Mouse (Mus musculus) stomach, postnatal 0 days (tissue): Measurements from ENCODE around the gene Brsk2. TPM values are rescaled to one million over a fixed set of nuclear protein-coding genes. Genes with fewer than 3 reads are reported as not detected.
"Not testable (repeated sequence)": the region's sequence is repeated elsewhere in the genome, so short reads cannot be mapped to it uniquely, and the experiment has no call there.

ENCODE experiments used
- ATAC-seq: fragments of 200-750 bp; cut with Nextera tagmentation; 2 replicates; pipeline ENCODE4 v1.8.0; 2017; ENCODE audit not compliant: low FRiP score, low TSS enrichment
- DNase-seq: peaks from one replicate; pipeline ENCODE4 v3.0.0-alpha.2; 2016; ENCODE audit warnings: low spot score
- H3K27ac ChIP-seq: fragments of 300-500 bp; sonication (generic); replicated peaks from 2 replicates; pipeline ENCODE4 v1.5.1; 2014; ENCODE audit warnings: mild to moderate bottlenecking, control low read depth
- H3K27me3 ChIP-seq: fragments of 300-500 bp; sonication (generic); 2 replicates; pipeline ENCODE4 v1.6.1; 2014; ENCODE audit warnings: low read length; ENCODE audit not compliant: control insufficient read depth, insufficient read depth
- H3K36me3 ChIP-seq: fragments of 300-500 bp; sonication (generic); 2 replicates; pipeline ENCODE4 v1.6.1; 2014; ENCODE audit warnings: low read length, mixed read lengths; ENCODE audit not compliant: control insufficient read depth, insufficient read depth
- H3K4me1 ChIP-seq: fragments of 300-500 bp; sonication (generic); replicated peaks from 2 replicates; pipeline ENCODE4 v1.6.1; 2014; ENCODE audit warnings: antibody characterized with exemption; ENCODE audit not compliant: control insufficient read depth, insufficient read depth
- H3K4me2 ChIP-seq: fragments of 300-500 bp; sonication (generic); replicated peaks from 2 replicates; pipeline ENCODE4 v1.6.1; 2014; ENCODE audit warnings: low read depth, mild to moderate bottlenecking, control low read depth, moderate library complexity
- H3K4me3 ChIP-seq: fragments of 300-500 bp; sonication (generic); 2 replicates; pipeline ENCODE4 v1.5.1; 2014; ENCODE audit warnings: low read depth, low read length, control low read depth
- H3K9ac ChIP-seq: fragments of 300-500 bp; sonication (generic); 2 replicates; pipeline ENCODE4 v1.6.1; 2014; ENCODE audit warnings: mild to moderate bottlenecking, low read length, control low read depth, mixed read lengths
- H3K9me3 ChIP-seq: fragments of 300-500 bp; sonication (generic); 2 replicates; pipeline ENCODE4 v1.6.1; 2016; ENCODE audit warnings: low read length; ENCODE audit not compliant: control insufficient read depth
- CTCF ChIP-seq: IDR thresholded peaks from 2 replicates; pipeline ENCODE4 v1.5.1; 2016; ENCODE audit warnings: antibody characterized with exemption, low read depth, mild to moderate bottlenecking, moderate library complexity
- EP300 ChIP-seq: optimal IDR thresholded peaks from 2 replicates; pipeline ENCODE3; 2016; ENCODE audit warnings: antibody characterized with exemption
- WGBS: fragments of 180-500 bp; shearing (Covaris S2); extraction: QIAGEN DNeasy Blood & Tissue Kit; methylation state at CpG from one replicate; pipeline ENCODE4 v1.1.7; 2014; 5-methylcytosine and 5-hydroxymethylcytosine counted together
- polyA plus RNA-seq: library from polyadenylated mRNA; unstranded; fragments of >200 nt; fragmentation: Nextera tagmentation; extraction: Ambion mirVana; gene quantifications from 2 replicates; pipeline ENCODE4 v1.2.1, GENCODE M21; 2015

The Brsk2 gene
- polyA plus RNA-seq, 1 experiment from 2014 or later: 0.62 TPM

- ATAC-seq: no peak
- Histone ChIP-seq H3K4me1 (no peaks in the 10 kb centered on the region), H3K36me3 (no peaks in the 10 kb centered on the region), H3K9me3 (no peaks in the 10 kb centered on the region), H3K4me2 (no peak within 1 kb of the TSS), H3K9ac (no peak within 1 kb of the TSS), H3K27ac (no peak within 1 kb of the TSS), H3K4me3 (no peak within 1 kb of the TSS), H3K27me3 (no peaks in the 10 kb centered on the region)
- 84% methylated on average over 2 of the region's 2 CpGs for WGBS
- DNase-seq: no peak
- TF ChIP-seq CTCF (no peak), EP300 (no peak)
Measured at GRCm38 (mm10) chr7:141918407-141918806, 31.1 kb upstream of the Brsk2 start, which contains the start of gene Tollip. Gene Tollip (minus strand): TSS chr7:141918507.

DNA sequence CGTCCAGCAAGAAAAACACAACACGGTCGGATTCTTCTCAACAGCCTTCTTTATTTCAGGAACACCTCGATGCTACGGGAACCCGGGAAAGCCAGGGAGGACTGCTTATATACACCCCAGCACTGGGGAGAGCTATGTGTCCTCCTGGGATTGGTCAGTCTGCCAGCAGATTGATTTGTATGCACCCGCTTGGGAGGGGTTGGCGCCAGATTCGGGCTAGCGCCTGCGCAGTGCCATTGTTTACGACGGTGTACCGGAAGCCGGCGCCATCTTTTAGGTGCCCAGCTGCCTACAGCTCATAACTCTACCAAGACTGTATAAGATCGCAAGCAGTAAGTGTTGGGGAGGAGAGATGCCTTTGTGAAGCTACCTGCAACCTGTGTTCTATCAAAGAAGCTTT lies 25.4 kb upstream of the Brsk2 start:
- H3K4me1 ChIP-seq, H3K4me3 ChIP-seq, DNase-seq, ATAC-seq, H3K4me2 ChIP-seq, H3K27ac ChIP-seq, H3K27me3 ChIP-seq, H3K36me3 ChIP-seq, H3K9me3 ChIP-seq, H3K9ac ChIP-seq: not testable (repeated sequence)
- WGBS: 87% methylated on average over 17 of the region's 17 CpGs

GRCm38 (mm10) chr7:141924917-141925316 lies 24.6 kb upstream of the Brsk2 start:
- 10% methylated on average over 7 of the region's 7 CpGs for WGBS
- no peak overlapping the region for H3K4me3 ChIP-seq
- peak; percentile 65; the same call in 1 of the 2 replicates for ATAC-seq

DNA sequence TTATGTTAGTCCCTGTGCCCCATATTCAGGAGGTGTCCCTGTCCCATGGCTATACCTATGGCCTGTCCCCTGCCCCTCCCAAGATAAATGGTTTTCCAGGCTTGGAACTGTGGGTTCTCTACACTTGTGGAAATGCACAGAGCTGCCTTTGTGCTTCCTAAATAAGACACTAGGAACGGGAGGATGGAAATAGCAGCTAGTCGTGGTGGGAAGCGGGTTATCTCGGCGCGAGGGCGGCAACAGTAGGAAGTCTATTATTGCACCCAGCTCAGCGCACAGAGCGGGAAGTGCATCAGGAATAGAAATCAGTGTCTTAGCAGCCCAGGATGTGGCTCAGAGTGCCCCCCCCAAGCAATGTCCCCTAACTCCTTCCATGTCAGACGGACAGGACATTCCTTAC lies 20.9 kb upstream of the Brsk2 start:
- DNase-seq (no peak), ATAC-seq (no peak)
- no peak overlapping the region for H3K27ac ChIP-seq
- 65% methylated on average over 10 of the region's 10 CpGs for WGBS
- no peaks in the 10 kb centered on the region for H3K27me3 ChIP-seq
- no peak overlapping the region for H3K4me3 ChIP-seq
- H3K4me2 ChIP-seq: no peak overlapping the region
- no peak overlapping the region for H3K9ac ChIP-seq
- TF ChIP-seq CTCF: no peak
- H3K4me1 ChIP-seq: no peaks in the 10 kb centered on the region
- no peaks in the 10 kb centered on the region for H3K36me3 ChIP-seq
- H3K9me3 ChIP-seq: no peaks in the 10 kb centered on the region

More at GRCm38 (mm10) chr7:141924917-141925316, 24.6 kb upstream of the Brsk2 start:
- no peaks in the 10 kb centered on the region for H3K27me3 ChIP-seq
- peak; percentile 76 for DNase-seq
- H3K27ac ChIP-seq: no peak overlapping the region
- no peak overlapping the region for H3K9ac ChIP-seq
- no peaks in the 10 kb centered on the region for H3K9me3 ChIP-seq
- no peaks in the 10 kb centered on the region for H3K4me1 ChIP-seq
- no peak overlapping the region for H3K4me2 ChIP-seq
- TF ChIP-seq EP300 (no peak), CTCF (peak; percentile 93)
- no peaks in the 10 kb centered on the region for H3K36me3 ChIP-seq

DNA sequence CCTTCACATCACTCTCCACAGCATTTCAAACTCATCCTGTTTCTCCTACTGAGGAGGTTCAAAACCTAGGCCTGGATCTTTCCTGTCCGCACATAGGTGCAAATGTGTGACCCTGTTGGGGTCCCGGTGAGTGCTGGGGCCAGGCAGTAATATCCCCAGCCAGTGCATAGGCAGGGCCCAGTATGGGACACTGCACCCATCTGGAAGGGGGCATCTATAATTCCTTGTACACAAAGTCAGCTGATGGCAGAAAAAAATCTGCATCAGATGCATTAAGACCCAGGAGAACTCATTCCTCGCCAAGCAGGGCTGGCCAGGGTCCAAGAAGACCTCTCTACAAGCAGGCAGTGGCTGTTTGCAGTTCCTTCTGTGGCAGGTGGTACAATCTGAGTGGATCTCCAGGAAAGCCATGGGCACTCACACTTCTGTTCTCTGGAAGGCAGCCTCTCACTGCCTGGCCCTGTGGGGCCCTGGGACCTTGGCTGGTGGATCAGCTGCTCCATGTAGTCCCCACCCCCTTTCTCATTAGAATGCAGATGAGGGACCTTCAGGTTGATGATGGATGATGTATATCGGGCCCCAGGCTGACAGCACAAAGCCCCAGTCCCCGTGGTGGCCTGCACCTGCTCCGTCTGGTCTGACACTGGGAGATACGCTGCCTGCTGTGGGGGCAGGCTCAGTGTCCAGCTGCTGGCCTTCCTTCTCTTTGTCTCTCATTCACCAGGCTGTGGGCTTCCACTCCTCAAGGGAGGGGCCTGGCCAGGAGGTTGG lies 15.2 kb upstream of the Brsk2 start:
- TF ChIP-seq CTCF (no peak), EP300 (no peak)
- no peak for DNase-seq
- Histone ChIP-seq H3K36me3 (no peaks in the 10 kb centered on the region), H3K4me1 (no peaks in the 10 kb centered on the region), H3K4me3 (no peak overlapping the region), H3K27me3 (no peaks in the 10 kb centered on the region), H3K27ac (no peak overlapping the region), H3K4me2 (no peak overlapping the region), H3K9ac (no peak overlapping the region), H3K9me3 (no peaks in the 10 kb centered on the region)
- 50% methylated on average over 7 of the region's 7 CpGs for WGBS
- ATAC-seq: no peak

DNA sequence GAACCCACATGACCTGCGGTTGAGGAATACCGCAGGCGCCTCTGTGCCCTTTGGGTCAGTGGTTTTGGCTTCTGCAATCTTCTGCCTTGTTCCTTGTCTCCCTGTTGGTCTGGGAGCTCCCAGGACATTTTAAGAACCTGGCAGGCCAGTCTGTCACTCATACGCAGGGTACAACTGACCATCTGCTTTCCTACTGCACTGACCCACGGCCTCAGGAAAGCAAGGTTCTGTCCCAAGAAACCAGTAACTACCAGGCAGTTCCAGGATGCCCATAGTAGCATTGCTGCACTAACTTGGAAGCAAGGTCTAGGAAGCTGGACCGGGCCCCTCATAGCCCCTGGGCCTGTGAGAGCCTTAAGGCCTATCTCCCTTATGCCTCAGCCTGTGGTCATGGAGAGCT lies 14.6 kb upstream of the Brsk2 start:
- no peaks in the 10 kb centered on the region for H3K27me3 ChIP-seq

More for the DNA sequence above, 14.6 kb upstream of the Brsk2 start:
- H3K4me3 ChIP-seq: no peak overlapping the region
- H3K4me1 ChIP-seq: no peaks in the 10 kb centered on the region
- ATAC-seq (no peak), DNase-seq (no peak)
- H3K36me3 ChIP-seq: no peaks in the 10 kb centered on the region
- H3K9me3 ChIP-seq: no peaks in the 10 kb centered on the region
- TF ChIP-seq EP300 (no peak), CTCF (no peak)
- 90% methylated on average over 6 of the region's 6 CpGs for WGBS
- no peak overlapping the region for H3K27ac ChIP-seq
- no peak overlapping the region for H3K9ac ChIP-seq
- no peak overlapping the region for H3K4me2 ChIP-seq
